Mouse (Mus musculus) heart, embryonic 14.5 days (tissue): ENCODE measurements around the gene Cd1d1. TPM values are rescaled to one million over a fixed set of nuclear protein-coding genes. Genes with fewer than 3 reads are reported as not detected.

Source experiments
- ATAC-seq: fragments of 200-750 bp; cut with Nextera tagmentation; 2 replicates; pipeline ENCODE4 v1.8.0; 2017; ENCODE audit warnings: low read depth, moderate TSS enrichment; ENCODE audit not compliant: insufficient number of reproducible peaks, insufficient read depth, low FRiP score
- H3K27ac ChIP-seq, 2 experiments: fragments of 200-500 bp in 1 of 2; fragments of 300-500 bp in 1 of 2; sonication (generic) in 1 of 2; replicated peaks in 1 of 2; 2 replicates each; pipeline ENCODE4 v1.5.1; 2012 to 2014; ENCODE audit warnings: low read depth in 2 of 2, low read length in 2 of 2, control low read depth in 1 of 2, mild to moderate bottlenecking in 1 of 2, mixed read lengths in 1 of 2; ENCODE audit not compliant: control insufficient read depth in 1 of 2, insufficient read depth in 1 of 2
- H3K27me3 ChIP-seq: fragments of 300-500 bp; sonication (generic); 2 replicates; pipeline ENCODE4 v1.6.1; 2014; ENCODE audit warnings: mild to moderate bottlenecking, low read length, control low read depth; ENCODE audit not compliant: control insufficient read depth, insufficient read depth
- H3K36me3 ChIP-seq: fragments of 300-500 bp; sonication (generic); 2 replicates; pipeline ENCODE4 v1.6.1; 2014; ENCODE audit warnings: mild to moderate bottlenecking, control low read depth, low read length, mixed read lengths; ENCODE audit not compliant: control insufficient read depth, insufficient read depth
- H3K4me1 ChIP-seq, 2 experiments: fragments of 200-500 bp in 1 of 2; fragments of 300-500 bp in 1 of 2; sonication (generic) in 1 of 2; 2 replicates each; pipeline ENCODE4 v1.6.1; 2012 to 2014; ENCODE audit warnings: low read length in 2 of 2, control low read depth in 1 of 2, mixed read lengths in 1 of 2; ENCODE audit not compliant: control insufficient read depth in 2 of 2, insufficient read depth in 2 of 2
- H3K4me2 ChIP-seq: fragments of 300-500 bp; sonication (generic); 2 replicates; pipeline ENCODE4 v1.6.1; 2014; ENCODE audit warnings: mild to moderate bottlenecking, low read length
- H3K4me3 ChIP-seq, 2 experiments: fragments of 200-500 bp in 1 of 2; fragments of 300-500 bp in 1 of 2; sonication (generic) in 1 of 2; 2 replicates each; pipeline ENCODE4 v1.5.1; 2012 to 2014; ENCODE audit warnings: low read length in 2 of 2, mild to moderate bottlenecking in 2 of 2, control low read depth in 1 of 2, low read depth in 1 of 2, moderate library complexity in 1 of 2; ENCODE audit not compliant: control insufficient read depth in 1 of 2, insufficient read depth in 1 of 2
- H3K9ac ChIP-seq: fragments of 300-500 bp; sonication (generic); 2 replicates; pipeline ENCODE4 v1.6.1; 2014; ENCODE audit warnings: mild to moderate bottlenecking, low read length
- H3K9me3 ChIP-seq: fragments of 300-500 bp; sonication (generic); 2 replicates; pipeline ENCODE4 v1.6.1; 2016; ENCODE audit warnings: low read length, control low read depth; ENCODE audit not compliant: control insufficient read depth
- WGBS: fragments of 180-500 bp; shearing (Covaris S2); extraction: QIAGEN DNeasy Blood & Tissue Kit; methylation state at CpG from one replicate; pipeline ENCODE4 v1.1.7; 2014; 5-methylcytosine and 5-hydroxymethylcytosine counted together
- polyA plus RNA-seq: library from polyadenylated mRNA; unstranded; fragments of >200 nt; fragmentation: Nextera tagmentation; extraction: Ambion mirVana; gene quantifications from 2 replicates; pipeline ENCODE4 v1.2.1, GENCODE M21; 2014

Cd1d1 gene
- polyA plus RNA-seq, 1 experiment from 2014 or later = 60.3 TPM

GRCm38 (mm10) chr3:86962665-86963435 is 36.4 kb downstream of the Cd1d1 start:
- Histone ChIP-seq H3K27ac (no peak overlapping the region), H3K4me2 (no peak overlapping the region), H3K9me3 (no peaks in the 10 kb centered on the region), H3K27me3 (no peaks in the 10 kb centered on the region), H3K4me1 (no peaks in the 10 kb centered on the region), H3K9ac (no peak overlapping the region), H3K36me3 (no peaks in the 10 kb centered on the region), H3K4me3 (no peak overlapping the region)
- 86% methylated on average over 17 of the region's 17 CpGs for WGBS
- ATAC-seq = no peak

GRCm38 (mm10) chr3:86961395-86961669 is 37.9 kb downstream of the Cd1d1 start:
- Histone ChIP-seq H3K9me3 (no peaks in the 10 kb centered on the region), H3K36me3 (no peaks in the 10 kb centered on the region), H3K9ac (no peak overlapping the region), H3K27ac (no peak overlapping the region), H3K4me1 (no peaks in the 10 kb centered on the region), H3K27me3 (no peaks in the 10 kb centered on the region), H3K4me3 (no peak overlapping the region), H3K4me2 (no peak overlapping the region)
- 87% methylated on average over 2 of the region's 2 CpGs for WGBS
- no peak for ATAC-seq

- no peaks in the 10 kb centered on the region for H3K27me3 ChIP-seq
- 80% methylated on average over 17 of the region's 17 CpGs for WGBS
- no peak overlapping the region for H3K27ac ChIP-seq
- H3K4me2 ChIP-seq = no peak overlapping the region
- no peak overlapping the region for H3K4me3 ChIP-seq
- H3K9ac ChIP-seq = no peak overlapping the region
- no peak for ATAC-seq
- no peaks in the 10 kb centered on the region for H3K36me3 ChIP-seq
- H3K4me1 ChIP-seq = no peaks in the 10 kb centered on the region
- no peaks in the 10 kb centered on the region for H3K9me3 ChIP-seq
Observed at GRCm38 (mm10) chr3:86960656-86961394, 38.4 kb downstream of the Cd1d1 start.

- ATAC-seq = no peak
- Histone ChIP-seq H3K4me2 (no peak overlapping the region), H3K27me3 (no peaks in the 10 kb centered on the region), H3K36me3 (no peaks in the 10 kb centered on the region), H3K4me1 (no peaks in the 10 kb centered on the region), H3K4me3 (no peak overlapping the region), H3K9me3 (no peaks in the 10 kb centered on the region), H3K9ac (no peak overlapping the region), H3K27ac (no peak overlapping the region)
- WGBS = 71% methylated on average over 7 of the region's 7 CpGs
Observed at GRCm38 (mm10) chr3:86959088-86959487, 40.2 kb downstream of the Cd1d1 start.

- 18% methylated on average over 4 of the region's 4 CpGs for WGBS
- no peak for ATAC-seq
Observed at GRCm38 (mm10) chr3:86955376-86955775, 43.9 kb downstream of the Cd1d1 start.

GRCm38 (mm10) chr3:86954521-86954920 is 44.7 kb downstream of the Cd1d1 start:
- Histone ChIP-seq H3K27me3 (no peaks in the 10 kb centered on the region), H3K4me3 (no peak overlapping the region), H3K9me3 (peaks cover 7% of the 10 kb centered on the region), H3K36me3 (no peaks in the 10 kb centered on the region), H3K4me2 (no peak overlapping the region), H3K9ac (no peak overlapping the region), H3K27ac (no peak overlapping the region), H3K4me1 (no peaks in the 10 kb centered on the region)
- no peak for ATAC-seq
- WGBS = 54% methylated on average over 1 of the region's 1 CpGs

More at GRCm38 (mm10) chr3:86955376-86955775, 43.9 kb downstream of the Cd1d1 start:
- no peaks in the 10 kb centered on the region for H3K4me1 ChIP-seq
- peaks cover 7% of the 10 kb centered on the region for H3K9me3 ChIP-seq
- H3K9ac ChIP-seq = no peak overlapping the region
- H3K27ac ChIP-seq = no peak overlapping the region
- no peak overlapping the region for H3K4me2 ChIP-seq
- no peaks in the 10 kb centered on the region for H3K27me3 ChIP-seq
- H3K4me3 ChIP-seq = no peak overlapping the region
- no peaks in the 10 kb centered on the region for H3K36me3 ChIP-seq

- H3K9me3 ChIP-seq = peaks cover 7% of the 10 kb centered on the region
Observed at GRCm38 (mm10) chr3:86953819-86954218, 45.4 kb downstream of the Cd1d1 start.

More at GRCm38 (mm10) chr3:86953819-86954218, 45.4 kb downstream of the Cd1d1 start:
- H3K4me3 ChIP-seq = no peak overlapping the region
- no peaks in the 10 kb centered on the region for H3K36me3 ChIP-seq
- no peak overlapping the region for H3K27ac ChIP-seq
- no peak for ATAC-seq
- H3K4me1 ChIP-seq = no peaks in the 10 kb centered on the region
- H3K9ac ChIP-seq = no peak overlapping the region
- WGBS = 81% methylated on average over 4 of the region's 4 CpGs
- H3K27me3 ChIP-seq = no peaks in the 10 kb centered on the region
- no peak overlapping the region for H3K4me2 ChIP-seq
